Mouse (Mus musculus) embryo, embryonic 10.5 days (tissue): ENCODE results near the gene Pard3.
A peak's percentile ranks its signal among the peaks of the same experiment; 100 is the strongest.

ENCODE experiments used
- DNase-seq: peaks from one replicate; pipeline ENCODE4 v3.0.0-alpha.2; 2015; ENCODE audit warnings: low spot score

Gene Pard3

DNA sequence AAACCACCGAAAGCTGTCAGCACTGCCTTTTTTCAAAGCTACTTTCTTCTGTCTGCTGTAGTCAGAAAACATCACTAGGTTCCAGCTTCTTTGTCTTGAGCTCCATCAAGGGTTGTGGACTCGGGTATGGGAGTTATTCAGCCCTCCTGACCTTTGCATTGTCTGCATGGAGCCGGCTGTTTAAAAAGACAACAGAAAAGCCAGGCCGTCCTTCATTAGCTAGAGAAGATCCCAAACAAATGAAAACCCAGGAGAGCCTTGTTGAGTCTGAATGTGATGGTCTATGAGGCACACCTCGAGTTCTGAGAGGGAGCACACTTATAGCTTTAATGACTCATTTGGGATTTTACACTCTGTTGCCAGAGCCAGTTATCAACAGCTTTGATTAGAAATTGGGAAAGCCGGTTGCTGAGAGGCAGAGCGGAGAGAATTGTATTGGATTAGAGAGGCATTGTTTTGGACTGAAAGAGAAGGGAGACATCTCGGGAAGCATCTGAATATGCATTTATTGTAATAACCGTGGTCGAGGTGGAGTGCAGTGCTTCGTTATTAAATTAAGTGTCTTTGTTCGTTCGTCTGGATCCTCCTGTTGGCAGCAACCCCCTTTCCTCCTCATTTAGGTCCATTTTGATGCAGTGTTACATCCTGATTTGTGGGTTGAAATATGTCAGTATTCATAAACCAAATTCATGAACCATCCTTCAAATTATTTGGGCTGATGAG, 435.5 kb downstream of the Pard3 start:
- peak; percentile 74 for DNase-seq

- no peak for DNase-seq
Measured at GRCm38 (mm10) chr8:127499720-127500114, 436.0 kb downstream of the Pard3 start.

DNA sequence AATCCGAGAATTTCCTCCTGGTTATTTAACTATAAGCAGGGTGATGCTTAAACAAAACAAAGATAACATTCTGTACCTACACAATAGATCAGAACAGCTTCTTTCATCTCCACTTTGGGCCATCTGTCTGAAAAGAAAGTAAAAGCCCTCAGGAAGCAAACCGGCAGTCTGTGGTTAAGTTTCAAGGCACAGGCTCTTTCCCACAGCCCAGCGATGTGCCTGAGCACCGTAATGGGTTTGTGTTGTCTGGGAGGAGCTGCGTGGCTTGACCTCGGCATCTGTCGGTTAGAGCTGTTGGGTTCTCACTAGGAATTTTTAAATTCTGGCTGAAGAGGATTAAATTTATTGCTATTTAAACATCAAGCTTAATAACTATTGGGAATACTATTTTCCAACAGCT, 436.5 kb downstream of the Pard3 start:
- DNase-seq = peak; percentile 70

DNA sequence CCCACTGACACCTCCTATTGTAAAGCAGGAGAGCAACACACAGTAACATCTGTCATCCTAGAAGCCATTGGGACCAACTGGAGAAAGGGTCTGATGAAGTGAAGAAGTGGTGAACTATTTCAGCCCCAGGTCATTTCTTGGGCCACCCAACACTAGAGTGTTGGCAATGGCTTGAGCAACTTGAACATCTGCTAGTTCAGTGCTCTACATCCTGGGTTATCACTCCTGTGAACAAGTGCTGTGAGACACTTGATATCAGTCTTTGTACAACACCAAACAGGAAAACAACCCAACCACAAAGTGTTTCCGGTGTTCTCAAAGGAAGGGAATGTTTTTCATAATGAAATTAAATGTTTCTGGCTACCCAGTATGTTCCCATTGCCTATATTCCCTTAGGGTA, 438.1 kb downstream of the Pard3 start:
- DNase-seq = no peak

DNA sequence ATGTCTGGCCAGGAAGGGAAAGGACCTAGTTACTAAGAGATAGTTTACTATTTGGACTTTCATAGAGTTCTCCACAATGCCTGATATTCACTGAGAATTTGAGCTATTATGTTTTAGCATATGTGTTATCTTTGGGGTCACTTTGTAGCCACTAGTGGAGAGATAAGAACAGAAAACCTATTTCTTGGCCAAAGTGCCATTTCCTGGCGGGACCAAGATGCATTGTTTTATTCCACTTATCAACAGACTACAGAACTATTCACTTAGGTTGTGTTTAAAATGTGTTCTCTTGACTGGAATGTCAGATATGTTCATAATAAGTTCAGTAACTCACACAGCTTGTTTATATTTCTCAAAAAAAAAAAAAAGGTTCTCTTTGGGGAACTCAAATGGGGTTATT, 441.6 kb downstream of the Pard3 start:
- no peak for DNase-seq

- no peak for DNase-seq
Measured at GRCm38 (mm10) chr8:127506336-127506735, 442.6 kb downstream of the Pard3 start.

DNA sequence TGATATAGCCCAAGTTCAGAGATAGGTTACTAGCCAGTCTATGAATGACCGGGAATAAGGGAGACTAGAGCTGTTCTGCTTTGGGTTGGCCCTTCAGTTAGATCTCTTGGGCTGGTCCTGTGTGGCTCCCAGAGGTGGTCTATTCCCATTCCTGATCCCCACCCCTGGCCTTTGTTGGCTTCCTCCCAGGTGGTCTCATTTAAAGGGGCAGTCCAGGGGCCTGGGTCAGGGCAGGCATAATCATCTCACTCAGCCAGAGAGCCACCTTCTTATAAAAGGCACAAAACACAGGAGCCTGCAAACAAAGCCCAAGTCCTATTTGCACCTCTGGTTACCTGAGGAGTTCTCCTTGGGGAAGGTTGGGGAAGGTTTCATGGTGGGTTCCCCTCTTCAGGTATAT, 447.6 kb downstream of the Pard3 start:
- no peak for DNase-seq

DNA sequence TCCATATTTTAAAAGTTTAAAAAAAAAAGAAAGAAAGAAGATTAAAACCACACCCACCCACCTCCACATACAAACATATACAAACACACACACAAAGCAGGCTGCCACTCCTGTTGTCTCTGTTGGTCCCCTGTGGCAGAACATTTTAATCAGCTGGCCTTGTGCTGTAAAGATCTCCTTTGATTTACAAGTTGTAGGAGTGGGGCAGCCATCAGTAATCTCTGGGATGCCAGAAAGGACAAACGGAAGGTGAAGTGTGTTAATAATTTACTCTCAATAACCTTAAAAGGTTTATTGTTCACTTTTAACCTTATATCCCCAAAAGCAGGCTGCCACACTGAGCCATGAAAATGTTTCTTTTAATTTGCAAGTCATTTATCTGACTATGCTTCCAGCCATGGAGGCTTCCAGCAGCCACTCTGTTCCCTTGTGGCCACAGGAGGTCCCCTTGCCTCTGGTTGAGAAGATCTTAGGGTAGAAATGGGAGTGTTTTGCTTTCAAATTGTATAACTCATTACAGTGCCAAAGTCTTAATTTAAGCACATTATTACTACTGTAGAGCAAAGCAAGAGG, 448.4 kb downstream of the Pard3 start:
- DNase-seq = no peak

DNA sequence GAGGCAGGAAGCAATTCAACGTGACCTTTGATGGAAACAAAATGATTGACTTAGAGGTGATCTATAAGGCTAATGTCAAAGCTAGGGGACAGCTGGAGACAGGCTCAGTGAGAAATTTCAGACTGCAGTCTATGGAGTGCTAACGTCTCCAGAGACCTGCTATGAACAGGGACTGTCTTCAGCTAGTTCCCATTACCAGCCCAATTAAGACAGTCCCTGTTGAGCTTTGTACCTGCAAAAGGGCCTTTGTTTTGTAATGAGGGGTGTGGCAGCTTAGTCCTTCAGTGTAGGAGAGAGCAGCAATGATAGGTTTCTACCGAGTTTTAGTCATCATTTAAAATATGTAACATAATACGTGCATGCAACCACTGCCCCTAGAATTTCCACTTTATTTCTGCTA, 448.9 kb downstream of the Pard3 start:
- DNase-seq = no peak

DNA sequence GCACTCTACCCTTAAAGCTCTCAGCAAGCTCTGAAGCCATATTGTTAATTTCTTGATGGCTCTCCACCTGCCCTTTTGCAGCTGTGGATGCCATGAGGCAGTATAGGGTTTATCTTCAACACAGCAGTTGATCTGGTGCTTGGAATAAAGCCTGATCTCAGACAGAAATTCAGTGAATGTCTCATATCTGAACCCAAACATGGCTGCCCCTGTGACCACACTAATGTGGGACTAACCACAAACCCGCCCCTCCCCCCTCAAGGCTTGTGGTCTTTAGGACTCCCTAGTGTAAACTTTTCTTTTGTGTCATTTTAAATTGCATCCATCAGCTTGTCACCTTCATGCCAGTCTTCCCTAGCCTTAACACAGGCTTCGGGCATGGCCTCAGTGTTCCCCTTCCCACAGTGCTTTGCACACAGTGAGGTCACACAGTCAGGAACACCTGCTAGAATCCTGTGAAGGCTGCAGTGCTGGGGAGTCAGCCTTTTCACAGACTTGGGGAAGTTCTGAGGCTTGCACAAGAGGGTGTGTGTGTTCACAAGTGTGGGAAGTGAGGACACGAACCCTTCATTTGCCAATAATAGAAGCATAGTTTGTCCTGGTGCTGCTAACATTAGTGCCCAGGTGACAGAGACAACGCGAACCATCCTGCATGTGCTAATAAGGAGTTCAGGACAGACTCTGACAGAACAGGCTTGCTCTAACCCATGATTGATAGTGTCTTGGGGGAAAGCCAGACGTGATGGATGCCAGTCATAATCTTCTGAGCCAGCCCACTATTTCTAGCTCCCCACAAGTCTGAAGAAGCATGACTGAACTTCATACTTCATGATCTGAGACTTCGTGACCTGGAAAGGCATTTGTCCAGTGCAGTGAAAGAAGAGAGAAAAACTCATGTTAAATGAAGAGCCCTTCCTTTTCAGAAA, 451.4 kb downstream of the Pard3 start:
- no peak for DNase-seq

GRCm38 (mm10) chr8:127516043-127516442, 452.4 kb downstream of the Pard3 start:
- peak; percentile 30 for DNase-seq

DNA sequence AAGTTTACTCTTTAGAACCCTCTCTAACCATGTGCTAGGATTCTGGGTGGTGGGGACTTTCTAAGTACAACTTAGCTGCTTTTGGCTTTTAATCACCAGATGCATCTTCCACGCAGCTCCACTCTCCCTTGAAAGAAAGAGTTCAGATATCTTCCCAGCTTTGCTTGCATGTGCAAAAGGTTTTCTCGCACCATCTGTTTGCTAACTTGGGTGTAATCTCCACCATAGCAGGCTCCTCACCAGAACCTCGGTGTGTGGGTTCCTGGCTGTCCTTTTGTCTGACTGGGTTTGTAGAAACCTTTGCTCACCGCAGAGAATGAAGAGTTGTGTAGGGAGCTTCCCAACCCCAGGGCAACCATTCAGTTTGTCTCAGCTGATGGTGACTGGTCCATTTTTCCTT, 462.0 kb downstream of the Pard3 start:
- no peak for DNase-seq

- DNase-seq = no peak
Measured at GRCm38 (mm10) chr8:127528315-127528714, 464.6 kb downstream of the Pard3 start.

DNA sequence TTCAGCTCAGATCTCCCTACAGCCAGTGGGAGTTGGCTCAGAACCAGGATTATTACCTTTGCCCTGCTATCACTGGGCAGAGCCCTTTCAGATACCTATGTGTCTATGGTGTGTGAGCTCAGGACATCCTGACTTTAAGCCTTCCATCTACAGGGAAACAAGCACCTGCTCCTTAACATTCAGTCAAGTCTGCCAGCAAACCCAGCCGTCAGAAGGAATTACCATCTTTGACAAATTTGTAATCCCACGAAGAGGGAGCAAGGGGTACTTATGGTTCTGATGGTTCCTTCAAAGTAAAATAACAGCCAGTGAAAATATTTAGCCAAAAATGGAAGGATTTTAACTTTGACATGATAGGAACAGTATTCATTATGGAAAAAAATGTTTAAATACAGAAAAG, 466.1 kb downstream of the Pard3 start:
- DNase-seq = no peak

DNA sequence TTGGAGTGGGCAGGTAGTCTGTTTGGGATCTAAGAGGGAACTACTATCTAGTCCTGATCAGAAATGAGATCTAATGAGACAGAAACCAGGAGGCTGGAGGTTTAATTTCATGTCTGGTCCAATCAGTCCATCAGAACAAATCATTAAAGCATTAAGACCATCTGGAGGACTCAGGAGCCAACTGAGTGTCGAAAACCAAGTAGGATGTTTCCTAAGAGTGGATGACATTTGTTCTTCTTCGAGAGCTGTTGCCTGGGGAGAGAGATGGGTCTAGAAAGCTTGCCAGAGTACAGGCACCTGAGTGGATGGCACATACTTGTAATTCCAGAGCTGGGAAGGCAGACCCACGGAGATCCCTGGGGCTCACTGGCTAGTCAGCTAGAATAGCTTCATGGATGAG, 468.2 kb downstream of the Pard3 start:
- no peak for DNase-seq

- DNase-seq = no peak
Measured at GRCm38 (mm10) chr8:127534789-127535188, 471.1 kb downstream of the Pard3 start.

- no peak for DNase-seq
Measured at GRCm38 (mm10) chr8:127535192-127535845, 471.6 kb downstream of the Pard3 start.

GRCm38 (mm10) chr8:127535846-127536220, 472.1 kb downstream of the Pard3 start:
- DNase-seq = no peak

GRCm38 (mm10) chr8:127539803-127540202, 476.1 kb downstream of the Pard3 start:
- DNase-seq = no peak

GRCm38 (mm10) chr8:127540273-127540672, 476.6 kb downstream of the Pard3 start:
- no peak for DNase-seq

- no peak for DNase-seq
Measured at GRCm38 (mm10) chr8:127542162-127542561, 478.5 kb downstream of the Pard3 start.

DNA sequence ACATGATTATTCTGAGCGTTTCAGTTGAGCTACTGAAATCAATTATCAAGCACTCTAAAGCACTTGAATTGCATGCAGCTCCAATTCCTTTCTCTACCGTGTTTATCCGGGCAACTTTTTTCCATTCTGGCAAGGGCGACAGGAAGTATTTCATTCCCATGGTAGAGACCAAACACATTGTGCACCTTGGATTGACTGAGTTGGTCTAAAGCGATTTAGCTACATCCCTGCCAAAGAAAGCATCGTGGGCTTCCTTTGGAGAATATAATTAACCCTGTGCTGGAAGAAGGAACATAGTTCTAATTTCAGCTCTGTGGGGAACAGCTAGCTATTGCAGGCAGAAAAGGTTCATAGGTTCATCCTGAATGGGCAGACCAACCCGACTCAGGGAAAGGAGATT, 480.0 kb downstream of the Pard3 start:
- no peak for DNase-seq

DNA sequence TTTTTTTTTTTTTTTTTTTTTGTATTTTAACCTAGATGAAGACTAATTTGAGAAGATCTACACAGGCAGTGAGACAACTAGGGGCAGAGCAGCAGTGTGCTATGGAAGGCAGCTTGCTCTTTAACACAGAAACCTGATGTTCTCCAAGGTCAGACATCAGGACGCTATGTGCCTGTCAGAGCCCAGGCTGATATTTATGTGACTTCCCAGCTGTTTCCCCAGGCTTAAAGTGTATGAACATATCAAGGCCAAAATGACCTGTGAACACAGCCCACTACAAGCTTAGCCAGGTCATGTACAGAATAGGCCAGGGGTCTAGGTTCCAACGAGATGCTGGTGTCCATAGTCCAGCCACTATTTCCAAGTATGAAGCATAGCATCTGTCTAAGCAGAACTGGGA, 482.5 kb downstream of the Pard3 start:
- no peak for DNase-seq
